Mouse (Mus musculus) kidney, embryonic 15.5 days (tissue): ENCODE measurements around the gene Slmap. TPM values are rescaled to one million over a fixed set of nuclear protein-coding genes. Genes with fewer than 3 reads are reported as not detected.

ENCODE experiments used
- ATAC-seq: fragments of 200-750 bp; cut with Nextera tagmentation; replicated peaks from 2 replicates; pipeline ENCODE4 v1.8.0; 2017; ENCODE audit warnings: moderate TSS enrichment; ENCODE audit not compliant: low FRiP score
- H3K27ac ChIP-seq: fragments of 300-500 bp; sonication (generic); 2 replicates; pipeline ENCODE4 v1.5.1; 2015; ENCODE audit warnings: mild to moderate bottlenecking, inconsistent platforms
- H3K27me3 ChIP-seq: fragments of 300-500 bp; sonication (generic); 2 replicates; pipeline ENCODE4 v1.6.1; 2015; ENCODE audit warnings: inconsistent platforms
- H3K36me3 ChIP-seq: fragments of 300-500 bp; sonication (generic); 2 replicates; pipeline ENCODE4 v1.6.1; 2015; ENCODE audit warnings: inconsistent platforms
- H3K4me1 ChIP-seq: fragments of 300-500 bp; sonication (generic); 2 replicates; pipeline ENCODE4 v1.6.1; 2015; ENCODE audit warnings: inconsistent platforms
- H3K4me2 ChIP-seq: fragments of 300-500 bp; sonication (generic); 2 replicates; pipeline ENCODE4 v1.6.1; 2015; ENCODE audit warnings: moderate library complexity, mild to moderate bottlenecking, inconsistent platforms
- H3K4me3 ChIP-seq: fragments of 300-500 bp; sonication (generic); replicated peaks from 2 replicates; pipeline ENCODE4 v1.5.1; 2015; ENCODE audit warnings: mild to moderate bottlenecking, inconsistent platforms
- H3K9ac ChIP-seq: fragments of 300-500 bp; sonication (generic); 2 replicates; pipeline ENCODE4 v1.6.1; 2015; ENCODE audit warnings: mild to moderate bottlenecking, inconsistent platforms
- H3K9me3 ChIP-seq: fragments of 300-500 bp; sonication (generic); replicated peaks from 2 replicates; pipeline ENCODE4 v1.6.1; 2016; ENCODE audit warnings: inconsistent platforms
- WGBS: fragments of 180-500 bp; shearing (Covaris S2); methylation state at CpG from one replicate; pipeline ENCODE4 v1.1.7; 2015; ENCODE audit warnings: mixed read lengths; 5-methylcytosine and 5-hydroxymethylcytosine counted together
- polyA plus RNA-seq: library from polyadenylated mRNA; unstranded; fragments of >200 nt; fragmentation: Nextera tagmentation; extraction: Ambion mirVana; gene quantifications from 2 replicates; pipeline ENCODE4 v1.2.1, GENCODE M21; 2015

The Slmap gene
- polyA plus RNA-seq, 1 experiment from 2014 or later, result 19.5 TPM

- Histone ChIP-seq H3K4me2 (no peak overlapping the region), H3K9ac (no peak overlapping the region), H3K27ac (no peak overlapping the region), H3K36me3 (no peaks in the 10 kb centered on the region), H3K9me3 (no peaks in the 10 kb centered on the region), H3K4me3 (no peak overlapping the region), H3K27me3 (no peaks in the 10 kb centered on the region), H3K4me1 (peaks cover 6% of the 10 kb centered on the region; the same call in 1 of the 2 replicates)
- ATAC-seq, result no peak
- WGBS, result 83% methylated on average over 3 of the region's 3 CpGs
Observed at GRCm38 (mm10) chr14:26552853-26553252, 18.1 kb upstream of the Slmap start.

- H3K4me2 ChIP-seq, result no peak overlapping the region
- WGBS, result 87% methylated on average over 2 of the region's 2 CpGs
- H3K36me3 ChIP-seq, result no peaks in the 10 kb centered on the region
- no peaks in the 10 kb centered on the region for H3K9me3 ChIP-seq
- H3K4me3 ChIP-seq, result no peak overlapping the region
- no peak overlapping the region for H3K9ac ChIP-seq
- no peaks in the 10 kb centered on the region for H3K27me3 ChIP-seq
- no peak for ATAC-seq
- H3K27ac ChIP-seq, result no peak overlapping the region
- peaks cover 3% of the 10 kb centered on the region; the same call in 1 of the 2 replicates for H3K4me1 ChIP-seq
Observed at GRCm38 (mm10) chr14:26552441-26552840, 17.7 kb upstream of the Slmap start.

GRCm38 (mm10) chr14:26550712-26551111 lies 16.0 kb upstream of the Slmap start:
- no peak for ATAC-seq
- Histone ChIP-seq H3K4me2 (no peak overlapping the region), H3K4me3 (no peak overlapping the region), H3K4me1 (no peaks in the 10 kb centered on the region), H3K9ac (no peak overlapping the region), H3K27me3 (no peaks in the 10 kb centered on the region), H3K9me3 (no peaks in the 10 kb centered on the region), H3K27ac (no peak overlapping the region), H3K36me3 (no peaks in the 10 kb centered on the region)
- WGBS, result 91% methylated on average over 8 of the region's 8 CpGs

GRCm38 (mm10) chr14:26547516-26548488 lies 13.1 kb upstream of the Slmap start:
- Histone ChIP-seq H3K4me3 (no peak overlapping the region), H3K9me3 (no peaks in the 10 kb centered on the region), H3K9ac (no peak overlapping the region), H3K27me3 (no peaks in the 10 kb centered on the region), H3K4me2 (no peak overlapping the region), H3K36me3 (no peaks in the 10 kb centered on the region), H3K4me1 (no peaks in the 10 kb centered on the region), H3K27ac (no peak overlapping the region)
- 71% methylated on average over 10 of the region's 10 CpGs for WGBS
- ATAC-seq, result no peak

- Histone ChIP-seq H3K27me3 (no peaks in the 10 kb centered on the region), H3K9me3 (no peaks in the 10 kb centered on the region), H3K4me3 (no peak overlapping the region), H3K4me1 (no peaks in the 10 kb centered on the region), H3K27ac (no peak overlapping the region), H3K36me3 (no peaks in the 10 kb centered on the region), H3K4me2 (no peak overlapping the region), H3K9ac (no peak overlapping the region)
- ATAC-seq, result no peak
- 97% methylated on average over 1 of the region's 1 CpGs for WGBS
Observed at GRCm38 (mm10) chr14:26542136-26542535, 7.4 kb upstream of the Slmap start.

- ATAC-seq, result no peak
- WGBS, result 52% methylated on average over 1 of the region's 1 CpGs
Observed at GRCm38 (mm10) chr14:26540577-26540976, 5.8 kb upstream of the Slmap start.

GRCm38 (mm10) chr14:26539241-26539640 lies 4.5 kb upstream of the Slmap start:
- H3K9ac ChIP-seq, result no peak overlapping the region
- no peak overlapping the region for H3K27ac ChIP-seq
- H3K36me3 ChIP-seq, result no peaks in the 10 kb centered on the region
- no peaks in the 10 kb centered on the region for H3K27me3 ChIP-seq
- H3K4me2 ChIP-seq, result no peak overlapping the region
- ATAC-seq, result no peak
- 90% methylated on average over 4 of the region's 4 CpGs for WGBS
- H3K9me3 ChIP-seq, result no peaks in the 10 kb centered on the region
- H3K4me1 ChIP-seq, result no peaks in the 10 kb centered on the region
- no peak overlapping the region for H3K4me3 ChIP-seq

More at GRCm38 (mm10) chr14:26540577-26540976, 5.8 kb upstream of the Slmap start:
- H3K4me2 ChIP-seq, result no peak overlapping the region
- no peaks in the 10 kb centered on the region for H3K9me3 ChIP-seq
- no peak overlapping the region for H3K4me3 ChIP-seq
- H3K4me1 ChIP-seq, result no peaks in the 10 kb centered on the region
- H3K27me3 ChIP-seq, result no peaks in the 10 kb centered on the region
- no peaks in the 10 kb centered on the region for H3K36me3 ChIP-seq
- no peak overlapping the region for H3K9ac ChIP-seq
- H3K27ac ChIP-seq, result no peak overlapping the region

GRCm38 (mm10) chr14:26533821-26534756 lies 642 bp downstream of the Slmap start:
- H3K36me3 ChIP-seq, result 0 out of 2 replicates have a peak, but pooled peaks cover 10% of the 10 kb centered on the region
- peak overlapping the region; percentile 88 for H3K27ac ChIP-seq
- no peaks in the 10 kb centered on the region for H3K9me3 ChIP-seq
- H3K9ac ChIP-seq, result peak overlapping the region; percentile 94
- H3K4me3 ChIP-seq, result peak overlapping the region; percentile 97
- ATAC-seq, result peak; percentile 85
- H3K4me1 ChIP-seq, result peaks cover 37% of the 10 kb centered on the region
- no peaks in the 10 kb centered on the region for H3K27me3 ChIP-seq
- under 1% methylated on average over 92 of the region's 92 CpGs for WGBS
- H3K4me2 ChIP-seq, result peak overlapping the region; percentile 87

- 0 out of 2 replicates have a peak, but pooled peaks cover 11% of the 10 kb centered on the region for H3K36me3 ChIP-seq
- H3K27me3 ChIP-seq, result no peaks in the 10 kb centered on the region
- H3K9me3 ChIP-seq, result no peaks in the 10 kb centered on the region
- H3K4me3 ChIP-seq, result peak overlapping the region; percentile 97
- peaks cover 43% of the 10 kb centered on the region for H3K4me1 ChIP-seq
- WGBS, result 16% methylated on average over 19 of the region's 19 CpGs
- H3K9ac ChIP-seq, result peak overlapping the region; percentile 94
- peak overlapping the region; percentile 87 for H3K4me2 ChIP-seq
- H3K27ac ChIP-seq, result no peak overlapping the region
- no peak for ATAC-seq
Observed at GRCm38 (mm10) chr14:26533267-26533666, 1.5 kb downstream of the Slmap start.

- 48% methylated on average over 9 of the region's 9 CpGs for WGBS
- H3K9ac ChIP-seq, result no peak overlapping the region
- peak overlapping the region; percentile 97 for H3K4me3 ChIP-seq
- H3K36me3 ChIP-seq, result 0 out of 2 replicates have a peak, but pooled peaks cover 11% of the 10 kb centered on the region
- H3K9me3 ChIP-seq, result no peaks in the 10 kb centered on the region
- H3K4me2 ChIP-seq, result peak overlapping the region; percentile 87
- peaks cover 43% of the 10 kb centered on the region for H3K4me1 ChIP-seq
- H3K27me3 ChIP-seq, result no peaks in the 10 kb centered on the region
- no peak overlapping the region for H3K27ac ChIP-seq
- no peak for ATAC-seq
Observed at GRCm38 (mm10) chr14:26532752-26533151, 2.0 kb downstream of the Slmap start.

- WGBS, result 70% methylated on average over 10 of the region's 10 CpGs
Observed at GRCm38 (mm10) chr14:26531410-26532313, 3.1 kb downstream of the Slmap start.

More at GRCm38 (mm10) chr14:26531410-26532313, 3.1 kb downstream of the Slmap start:
- Histone ChIP-seq H3K4me1 (peaks cover 43% of the 10 kb centered on the region), H3K4me2 (peak overlapping the region; percentile 34), H3K4me3 (no peak overlapping the region), H3K9me3 (no peaks in the 10 kb centered on the region), H3K27me3 (no peaks in the 10 kb centered on the region), H3K27ac (no peak overlapping the region), H3K9ac (no peak overlapping the region), H3K36me3 (peaks cover 16% of the 10 kb centered on the region; the same call in 1 of the 2 replicates)
- ATAC-seq, result no peak
